Mouse (Mus musculus) liver, embryonic 15.5 days (tissue): Measurements from ENCODE around the gene 0610010K14Rik. TPM values are rescaled to one million over a fixed set of nuclear protein-coding genes. Genes with fewer than 3 reads are reported as not detected.

Experiments
- ATAC-seq: fragments of 200-750 bp; cut with Nextera tagmentation; 2 replicates; pipeline ENCODE4 v1.8.0; 2017; ENCODE audit warnings: moderate number of reproducible peaks, mild to moderate bottlenecking, moderate library complexity; ENCODE audit not compliant: insufficient read depth
- H3K27ac ChIP-seq: fragments of 300-500 bp; sonication (generic); replicated peaks from 2 replicates; pipeline ENCODE4 v1.5.1; 2015; ENCODE audit warnings: mild to moderate bottlenecking, inconsistent platforms
- H3K27me3 ChIP-seq: fragments of 300-500 bp; sonication (generic); 2 replicates; pipeline ENCODE4 v1.6.1; 2015; ENCODE audit warnings: mild to moderate bottlenecking, inconsistent platforms
- H3K36me3 ChIP-seq: fragments of 300-500 bp; sonication (generic); replicated peaks from 2 replicates; pipeline ENCODE4 v1.6.1; 2015; ENCODE audit warnings: moderate library complexity, mild to moderate bottlenecking, inconsistent platforms
- H3K4me1 ChIP-seq: fragments of 300-500 bp; sonication (generic); replicated peaks from 2 replicates; pipeline ENCODE4 v1.6.1; 2015; ENCODE audit warnings: inconsistent platforms
- H3K4me2 ChIP-seq: fragments of 300-500 bp; sonication (generic); 2 replicates; pipeline ENCODE4 v1.6.1; 2015; ENCODE audit warnings: moderate library complexity, mild to moderate bottlenecking, inconsistent platforms
- H3K4me3 ChIP-seq: fragments of 300-500 bp; sonication (generic); replicated peaks from 2 replicates; pipeline ENCODE4 v1.5.1; 2015; ENCODE audit warnings: mild to moderate bottlenecking, inconsistent platforms
- H3K9ac ChIP-seq: fragments of 300-500 bp; sonication (generic); 2 replicates; pipeline ENCODE4 v1.6.1; 2015; ENCODE audit warnings: moderate library complexity, mild to moderate bottlenecking, inconsistent platforms
- H3K9me3 ChIP-seq: fragments of 300-500 bp; sonication (generic); replicated peaks from 2 replicates; pipeline ENCODE4 v1.6.1; 2016; ENCODE audit warnings: inconsistent platforms
- WGBS: fragments of 180-500 bp; shearing (Covaris S2); methylation state at CpG from one replicate; pipeline ENCODE4 v1.1.7; 2015; ENCODE audit warnings: mixed read lengths; ENCODE audit not compliant: insufficient replicate concordance; 5-methylcytosine and 5-hydroxymethylcytosine counted together
- polyA plus RNA-seq: library from polyadenylated mRNA; unstranded; fragments of >200 nt; fragmentation: Nextera tagmentation; extraction: Ambion mirVana; gene quantifications from 2 replicates; pipeline ENCODE4 v1.2.1, GENCODE M21; 2015

The 0610010K14Rik gene
- polyA plus RNA-seq, 1 experiment from 2014 or later = 62.2 TPM

DNA sequence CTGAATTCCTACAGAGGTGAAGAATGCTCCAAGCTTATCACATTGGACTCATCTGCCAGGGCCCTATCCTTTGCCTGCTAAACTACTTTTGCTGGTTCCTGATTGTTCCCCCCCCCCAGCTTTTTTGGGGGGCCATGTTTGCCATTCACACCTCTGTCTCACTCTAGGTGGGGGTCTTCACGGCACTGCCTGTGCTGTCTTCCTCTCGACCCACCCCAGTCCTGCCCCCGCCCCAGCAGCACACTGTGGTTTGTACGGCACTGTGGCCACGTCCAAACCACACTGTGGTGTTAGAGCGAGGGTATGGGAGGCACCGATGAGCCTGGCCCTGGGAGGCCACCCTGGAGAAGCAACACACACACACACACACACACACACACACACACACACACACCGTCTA lies 3.2 kb downstream of the 0610010K14Rik start:
- H3K4me3 ChIP-seq = no peak overlapping the region
- peaks cover 66% of the 10 kb centered on the region for H3K4me1 ChIP-seq
- H3K36me3 ChIP-seq = peaks cover 18% of the 10 kb centered on the region
- no peak overlapping the region for H3K4me2 ChIP-seq
- WGBS = 25% methylated on average over 8 of the region's 8 CpGs
- H3K9ac ChIP-seq = no peak overlapping the region
- no peak for ATAC-seq
- H3K27ac ChIP-seq = peak overlapping the region; percentile 52; the same call in 1 of the 2 replicates
- peaks cover 23% of the 10 kb centered on the region for H3K27me3 ChIP-seq
- no peaks in the 10 kb centered on the region for H3K9me3 ChIP-seq

DNA sequence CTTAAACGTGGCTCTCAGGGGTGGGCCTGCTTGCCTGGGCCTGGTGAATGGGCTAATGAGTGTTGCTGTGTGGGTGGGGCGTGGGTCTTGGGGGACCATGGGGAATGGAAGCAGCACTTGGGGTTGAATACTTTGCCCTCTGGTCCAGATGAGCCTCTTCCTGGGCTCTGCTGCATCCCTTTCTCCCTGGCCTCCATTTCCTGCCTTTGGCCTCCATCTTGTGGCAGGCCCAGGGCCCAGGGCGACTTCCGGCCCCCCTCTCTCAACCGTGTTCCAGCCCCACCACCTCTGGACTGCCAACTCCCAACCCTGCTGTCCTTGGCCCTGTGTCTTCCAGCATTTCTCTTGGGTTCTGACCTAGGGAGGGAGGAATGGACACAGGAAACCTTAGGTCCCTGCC lies 3.7 kb downstream of the 0610010K14Rik start:
- no peak for ATAC-seq
- H3K4me1 ChIP-seq = peaks cover 70% of the 10 kb centered on the region

DNA sequence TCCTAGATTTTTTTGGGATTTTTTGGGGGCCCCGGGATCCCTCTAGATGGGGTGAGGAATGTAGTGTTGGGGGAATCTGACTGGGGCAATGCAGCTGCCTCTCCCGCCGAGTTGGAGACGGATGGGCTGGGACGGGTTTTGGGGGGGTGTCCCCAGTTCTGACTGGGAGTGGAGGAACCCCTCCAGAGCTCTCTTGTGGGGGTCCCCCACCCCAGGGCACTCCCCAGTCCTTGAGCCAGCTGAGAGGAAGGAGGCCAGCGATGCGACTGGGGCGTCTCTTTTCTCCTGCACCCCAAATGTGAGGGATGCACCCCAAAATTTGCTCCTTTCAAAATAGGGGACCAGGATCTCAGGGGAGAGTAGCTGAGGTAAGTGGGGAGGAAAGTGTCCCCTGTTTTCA lies 4.7 kb downstream of the 0610010K14Rik start:
- H3K4me2 ChIP-seq = no peak overlapping the region
- ATAC-seq = no peak
- H3K4me3 ChIP-seq = no peak overlapping the region
- H3K27ac ChIP-seq = no peak overlapping the region
- 54% methylated on average over 8 of the region's 8 CpGs for WGBS
- H3K27me3 ChIP-seq = peaks cover 37% of the 10 kb centered on the region
- H3K4me1 ChIP-seq = peaks cover 73% of the 10 kb centered on the region
- H3K36me3 ChIP-seq = peaks cover 18% of the 10 kb centered on the region
- H3K9ac ChIP-seq = no peak overlapping the region
- no peaks in the 10 kb centered on the region for H3K9me3 ChIP-seq

More for the DNA sequence above, 3.7 kb downstream of the 0610010K14Rik start:
- no peak overlapping the region for H3K4me2 ChIP-seq
- H3K4me3 ChIP-seq = no peak overlapping the region
- H3K27me3 ChIP-seq = peaks cover 27% of the 10 kb centered on the region
- H3K9me3 ChIP-seq = no peaks in the 10 kb centered on the region
- peaks cover 18% of the 10 kb centered on the region for H3K36me3 ChIP-seq
- H3K27ac ChIP-seq = no peak overlapping the region
- WGBS = 56% methylated on average over 5 of the region's 5 CpGs
- no peak overlapping the region for H3K9ac ChIP-seq

DNA sequence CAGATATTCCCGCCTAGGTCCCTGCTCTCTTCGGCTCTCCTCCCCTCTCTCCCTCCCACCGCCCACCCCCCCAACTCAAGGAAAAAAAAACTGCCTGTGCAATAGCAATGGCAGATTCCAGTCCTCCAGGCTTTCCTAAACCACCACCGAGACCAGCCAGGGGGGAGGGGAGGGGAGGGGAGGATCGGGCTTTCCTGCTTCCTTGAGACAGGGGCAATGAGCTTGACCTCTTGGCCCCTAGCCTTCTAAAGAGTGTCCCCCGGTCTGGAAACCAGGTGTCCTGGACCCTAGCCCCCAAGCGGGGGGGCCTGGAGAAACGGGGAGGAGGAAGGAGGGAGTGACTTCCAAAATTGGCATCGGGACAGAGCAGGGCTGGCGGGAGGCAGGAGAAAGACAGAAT lies 5.2 kb downstream of the 0610010K14Rik start:
- no peaks in the 10 kb centered on the region for H3K9me3 ChIP-seq
- H3K4me1 ChIP-seq = peaks cover 77% of the 10 kb centered on the region
- peak overlapping the region; percentile 22; the same call in 1 of the 2 replicates for H3K4me3 ChIP-seq
- no peak overlapping the region for H3K27ac ChIP-seq
- WGBS = 17% methylated on average over 10 of the region's 10 CpGs
- peaks cover 18% of the 10 kb centered on the region for H3K36me3 ChIP-seq
- H3K27me3 ChIP-seq = peaks cover 42% of the 10 kb centered on the region
- H3K9ac ChIP-seq = no peak overlapping the region
- peak overlapping the region; percentile 50 for H3K4me2 ChIP-seq
- no peak for ATAC-seq

DNA sequence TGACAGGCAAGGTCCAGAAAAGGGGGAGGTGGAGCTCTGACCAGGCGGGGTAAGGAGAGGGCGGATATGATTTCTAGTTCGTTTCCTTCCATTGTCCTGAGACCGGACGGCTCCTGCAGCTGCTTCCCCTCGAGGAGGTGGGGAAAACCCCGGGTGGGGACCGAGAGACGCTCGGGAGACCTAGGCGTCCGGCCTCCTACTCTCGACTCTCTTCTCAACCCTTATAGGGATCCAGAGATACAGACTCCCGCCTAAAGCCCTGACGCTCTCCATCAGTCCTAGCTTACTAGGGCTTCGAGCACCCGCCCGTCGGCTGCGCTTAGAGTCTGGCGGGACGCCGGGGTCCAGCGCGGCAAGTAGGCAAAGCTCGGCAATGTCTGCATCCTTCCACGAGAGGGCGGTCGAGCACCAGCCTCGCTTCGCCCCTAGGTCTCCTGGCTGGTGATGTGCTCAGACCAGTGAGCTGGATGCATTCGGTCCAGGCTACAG lies 7.4 kb downstream of the 0610010K14Rik start:
- 1% methylated on average over 32 of the region's 32 CpGs for WGBS
- peaks cover 9% of the 10 kb centered on the region for H3K36me3 ChIP-seq
- H3K4me3 ChIP-seq = peak overlapping the region; percentile 55
- H3K27ac ChIP-seq = no peak overlapping the region; the same call in 1 of the 2 replicates
- peak overlapping the region; percentile 89 for H3K4me2 ChIP-seq
- H3K4me1 ChIP-seq = peaks cover 78% of the 10 kb centered on the region
- ATAC-seq = peak; percentile 38
- H3K9me3 ChIP-seq = no peaks in the 10 kb centered on the region
- H3K9ac ChIP-seq = 0 out of 2 replicates have a peak overlapping the region, but pooled peaks have one; percentile 53
- peaks cover 62% of the 10 kb centered on the region for H3K27me3 ChIP-seq

DNA sequence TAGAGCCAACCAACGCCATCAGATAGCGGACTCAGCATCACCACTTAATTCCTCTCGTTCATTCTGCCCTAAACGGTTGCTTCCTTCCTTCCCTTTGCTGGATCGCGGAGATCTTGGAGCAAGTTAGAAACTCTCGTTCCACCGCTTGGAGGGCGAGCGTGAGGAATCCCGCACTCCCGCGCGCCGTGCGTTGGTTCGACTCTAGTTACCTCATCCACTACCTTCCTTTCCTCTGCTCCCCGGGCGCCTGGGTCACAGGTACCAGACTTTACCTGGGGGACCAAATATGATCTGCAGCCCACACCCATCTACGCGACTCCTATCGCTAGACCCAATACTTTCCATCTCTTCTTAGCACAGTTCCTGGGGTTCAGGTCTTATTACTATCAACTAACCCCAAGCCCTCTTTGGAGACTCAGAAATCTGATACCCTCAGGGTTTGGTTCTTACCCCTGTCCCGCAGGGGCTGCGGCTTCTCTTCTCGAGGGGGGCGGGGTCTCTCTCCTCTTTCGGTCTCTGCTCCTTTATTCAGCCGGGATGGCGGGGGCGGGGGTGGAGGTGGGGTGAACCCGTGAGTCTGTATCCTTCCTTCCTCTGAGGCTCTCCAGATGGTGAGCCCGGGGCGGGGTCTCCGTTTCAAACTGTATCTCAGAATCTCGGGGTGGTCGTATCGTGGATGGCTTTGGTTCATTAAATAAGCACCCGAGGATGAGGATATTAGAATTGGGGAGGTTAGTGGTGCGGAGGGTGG lies 8.3 kb downstream of the 0610010K14Rik start, which contains the start of gene Bcl6b:
Gene Bcl6b (minus strand): TSS at position 539 of the 751 bp plus-strand sequence.
- Histone ChIP-seq H3K36me3 (peaks cover under 1% of the 10 kb centered on the region; the same call in 1 of the 2 replicates), H3K9ac (peak within 1 kb of the TSS; percentile 53), H3K27me3 (peaks cover 67% of the 10 kb centered on the region), H3K4me1 (peaks cover 78% of the 10 kb centered on the region), H3K9me3 (no peaks in the 10 kb centered on the region), H3K27ac (peak within 1 kb of the TSS; percentile 68), H3K4me2 (peak within 1 kb of the TSS; percentile 89), H3K4me3 (peak within 1 kb of the TSS; percentile 55)
- 2% methylated on average over 39 of the region's 39 CpGs for WGBS
- ATAC-seq = peak; percentile 8; the same call in 1 of the 2 replicates

DNA sequence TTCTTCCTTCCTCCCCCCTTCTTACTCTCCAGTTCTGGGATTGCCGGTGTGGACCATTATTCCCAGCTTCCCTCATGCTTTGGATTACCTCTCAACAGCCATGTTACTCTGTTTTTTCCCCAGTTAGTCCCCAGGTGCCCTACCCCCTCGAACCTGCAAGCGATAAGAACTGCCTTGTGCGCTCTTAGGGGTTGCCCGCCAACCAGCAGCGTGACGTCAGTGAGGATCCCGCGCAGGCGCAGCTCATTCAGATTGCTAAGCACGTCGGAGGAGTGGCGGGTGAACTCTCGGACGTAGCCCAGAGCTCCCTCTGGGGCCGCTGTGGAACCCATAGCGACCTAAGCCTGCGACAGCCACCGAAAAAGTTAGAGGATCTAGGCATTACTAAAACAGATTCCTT lies 8.9 kb downstream of the 0610010K14Rik start:
- peak overlapping the region; percentile 53 for H3K9ac ChIP-seq
- 1% methylated on average over 19 of the region's 19 CpGs for whole genome bisulfite sequencing
- peak overlapping the region; percentile 68 for H3K27ac ChIP-seq
- H3K27me3 ChIP-seq = peaks cover 67% of the 10 kb centered on the region
- peak; percentile 80 for ATAC-seq
- peak overlapping the region; percentile 89 for H3K4me2 ChIP-seq
- peak overlapping the region; percentile 55 for H3K4me3 ChIP-seq
- H3K36me3 ChIP-seq = no peaks in the 10 kb centered on the region
- no peaks in the 10 kb centered on the region for H3K9me3 ChIP-seq
- peaks cover 78% of the 10 kb centered on the region for H3K4me1 ChIP-seq

DNA sequence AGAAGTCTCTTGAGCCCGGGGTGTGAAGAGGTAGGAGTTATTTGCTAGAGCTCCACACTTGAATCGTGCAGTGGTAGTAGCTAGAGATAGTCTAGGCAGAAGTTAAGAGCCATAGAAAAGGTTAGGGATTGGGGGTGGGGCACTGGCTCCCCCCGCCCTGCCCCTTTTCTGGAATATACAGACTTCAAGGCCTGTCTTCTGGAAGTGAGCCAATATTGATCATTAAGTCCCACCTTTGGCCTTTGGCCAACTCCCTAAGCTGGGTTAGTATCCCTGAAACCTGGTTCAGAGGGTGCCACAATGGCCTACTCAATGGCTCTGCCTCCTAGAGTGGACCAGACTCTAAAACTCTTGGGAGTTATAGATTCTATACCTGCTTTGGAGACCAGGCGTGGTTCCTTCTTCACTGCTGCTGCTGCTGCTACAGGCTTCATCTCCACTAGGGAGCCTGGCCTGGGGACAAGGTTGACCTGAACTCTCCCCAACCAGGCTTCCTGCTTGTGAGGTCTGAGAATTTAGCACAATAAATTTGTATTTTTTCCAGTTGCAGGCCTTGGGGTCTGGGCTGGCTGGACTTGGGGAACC lies 10.0 kb downstream of the 0610010K14Rik start:
- Histone ChIP-seq H3K27me3 (peaks cover 67% of the 10 kb centered on the region), H3K27ac (peak overlapping the region; percentile 46; the same call in 1 of the 2 replicates)

DNA sequence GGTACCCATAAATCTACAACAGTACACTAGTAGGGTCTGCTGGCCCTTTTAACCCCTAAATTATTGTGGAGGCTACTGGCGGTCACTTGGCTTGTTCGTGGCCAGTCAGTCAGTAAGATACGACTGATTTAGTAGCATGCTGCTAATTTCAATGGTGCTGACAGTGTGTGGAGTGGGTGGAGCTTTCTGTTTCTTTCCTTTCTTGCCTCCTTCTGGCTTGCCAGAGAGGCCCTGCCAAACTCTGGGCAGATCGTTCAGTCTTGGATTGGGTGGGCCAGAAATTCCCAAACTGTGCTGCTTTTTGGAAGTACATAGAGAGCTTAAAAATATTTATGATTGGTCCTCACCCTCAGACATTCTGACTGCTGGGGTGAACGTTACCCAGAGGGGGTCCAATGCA lies 10.6 kb downstream of the 0610010K14Rik start:
- Histone ChIP-seq H3K9ac (0 out of 2 replicates have a peak overlapping the region, but pooled peaks have one; percentile 0), H3K27me3 (peaks cover 61% of the 10 kb centered on the region), H3K27ac (peak overlapping the region; percentile 46; the same call in 1 of the 2 replicates), H3K4me2 (peak overlapping the region; percentile 89), H3K9me3 (no peaks in the 10 kb centered on the region), H3K4me3 (peak overlapping the region; percentile 24; the same call in 1 of the 2 replicates), H3K4me1 (peaks cover 89% of the 10 kb centered on the region), H3K36me3 (no peaks in the 10 kb centered on the region)
- no peak for ATAC-seq
- 41% methylated on average over 5 of the region's 5 CpGs for WGBS

More for the DNA sequence above, 10.0 kb downstream of the 0610010K14Rik start:
- WGBS = 66% methylated on average over 4 of the region's 4 CpGs
- 0 out of 2 replicates have a peak overlapping the region, but pooled peaks have one; percentile 53 for H3K9ac ChIP-seq
- no peaks in the 10 kb centered on the region for H3K9me3 ChIP-seq
- H3K4me2 ChIP-seq = peak overlapping the region; percentile 89
- no peak overlapping the region for H3K4me3 ChIP-seq
- no peak for ATAC-seq
- H3K36me3 ChIP-seq = no peaks in the 10 kb centered on the region
- H3K4me1 ChIP-seq = peaks cover 83% of the 10 kb centered on the region

DNA sequence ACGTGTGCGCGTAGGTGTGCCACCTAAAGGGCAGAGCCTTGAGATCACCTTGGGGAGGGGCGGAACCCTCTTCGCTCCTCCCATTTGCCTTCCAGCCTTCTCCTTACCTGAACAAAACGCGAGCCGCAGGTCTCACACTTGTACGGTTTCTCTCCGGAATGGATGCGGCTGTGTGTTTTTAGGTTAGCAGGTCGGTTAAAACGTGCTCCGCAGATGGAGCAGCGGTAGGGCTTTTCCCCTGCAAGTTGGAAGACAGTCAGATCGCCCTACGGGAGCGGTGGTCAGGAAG lies 11.2 kb downstream of the 0610010K14Rik start:
- H3K4me3 ChIP-seq = peak overlapping the region; percentile 24
- 25% methylated on average over 18 of the region's 18 CpGs for WGBS
- ATAC-seq = no peak
- 0 out of 2 replicates have a peak overlapping the region, but pooled peaks have one; percentile 5 for H3K9ac ChIP-seq
- 0 out of 2 replicates have a peak overlapping the region, but pooled peaks have one; percentile 46 for H3K27ac ChIP-seq
- peaks cover 95% of the 10 kb centered on the region for H3K4me1 ChIP-seq
- peak overlapping the region; percentile 89 for H3K4me2 ChIP-seq
- H3K36me3 ChIP-seq = no peaks in the 10 kb centered on the region
- H3K27me3 ChIP-seq = peaks cover 60% of the 10 kb centered on the region
- H3K9me3 ChIP-seq = no peaks in the 10 kb centered on the region
